Mouse (Mus musculus) brain, embryonic 14.5 days (tissue): ENCODE data around the gene Mitd1.

Experiments
- CTCF ChIP-seq: fragments of 200-500 bp; IDR thresholded peaks from 2 replicates; pipeline ENCODE4 v1.5.1; 2012; ENCODE audit warnings: inconsistent platforms, mild to moderate bottlenecking, moderate library complexity, borderline replicate concordance; ENCODE audit not compliant: insufficient read depth, insufficient read length; ENCODE audit errors: extremely low read depth
- POLR2A ChIP-seq: fragments of 200-500 bp; IDR thresholded peaks from 2 replicates; pipeline ENCODE4 v1.6.1; 2012; ENCODE audit warnings: mild to moderate bottlenecking, inconsistent platforms, borderline replicate concordance; ENCODE audit not compliant: poor library complexity, insufficient read depth, insufficient read length, severe bottlenecking; ENCODE audit errors: extremely low read depth

DNA sequence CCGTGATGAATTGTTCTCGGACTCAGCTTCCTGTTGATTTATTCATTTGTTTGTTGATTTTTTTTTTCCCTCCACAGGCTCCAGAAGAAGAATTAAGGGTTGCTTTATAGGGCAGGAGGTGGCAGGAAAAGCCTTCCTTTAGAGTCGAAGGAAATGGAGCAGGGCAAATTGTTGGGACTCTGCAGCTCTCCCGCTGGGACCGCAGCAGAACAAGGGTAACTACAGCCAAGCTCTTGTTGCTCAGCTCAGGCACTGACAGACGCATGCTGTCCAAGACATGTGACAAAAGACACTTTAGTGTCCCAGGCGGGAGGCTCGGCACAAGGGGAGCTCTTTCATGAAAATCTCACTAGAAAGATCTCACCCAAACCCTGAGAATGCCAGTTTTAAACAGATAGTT, 32.3 kb upstream of the Mitd1 start:
- no peak for TF ChIP-seq CTCF
- TF ChIP-seq POLR2A = no peak
